Mouse (Mus musculus): Measurements from ENCODE around the gene Rag2.
A peak's percentile ranks its signal among the peaks of the same experiment; 100 is the strongest.

Gene Rag2

GRCm38 (mm10) chr2:101627227-101627626 is 2.7 kb downstream of the Rag2 start:
- DNase-seq = no peak

GRCm38 (mm10) chr2:101628297-101629236 is 4.0 kb downstream of the Rag2 start:
- DNase-seq = peak; percentile 69 to 80

DNA sequence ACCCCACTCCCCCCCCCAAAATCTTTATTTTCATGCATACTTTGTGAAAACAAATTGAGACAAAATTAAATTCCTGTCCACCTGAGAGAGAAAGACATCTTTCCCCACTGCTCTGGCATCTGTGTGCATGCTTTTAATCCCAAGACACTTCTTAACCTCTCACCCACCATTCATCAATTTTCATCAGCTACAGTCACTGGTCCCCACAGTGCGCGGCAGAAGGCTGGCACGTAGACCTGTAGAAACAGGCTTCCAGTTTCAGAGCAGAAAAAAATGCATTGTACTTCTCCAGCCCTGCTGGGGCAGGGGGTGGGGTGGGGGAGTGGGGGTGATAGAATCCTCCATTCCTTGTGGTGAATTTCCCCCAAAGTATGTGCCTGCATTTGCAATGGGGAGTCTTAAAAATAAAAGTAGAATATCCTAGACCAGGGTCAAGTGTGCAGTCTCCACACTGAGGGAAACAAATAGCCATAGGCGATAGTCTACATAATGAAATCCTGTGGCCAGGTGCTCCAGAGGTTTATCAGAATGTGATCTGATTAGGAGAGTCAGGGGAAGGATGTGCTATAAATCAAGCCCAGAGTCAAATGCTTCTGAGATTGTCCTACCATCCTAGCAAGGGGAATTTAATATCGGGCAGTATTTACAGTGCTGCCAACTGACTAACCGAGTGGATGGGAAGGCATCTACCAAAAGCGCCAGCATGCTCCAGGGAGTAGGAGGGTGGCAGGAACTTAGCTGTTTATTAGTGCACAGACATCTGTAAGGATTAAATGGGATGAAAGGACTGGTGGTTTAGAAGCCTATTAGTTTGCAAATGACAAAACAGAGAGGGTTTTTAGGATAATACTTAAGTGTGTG is 14.7 kb downstream of the Rag2 start:
- no peak for DNase-seq

DNA sequence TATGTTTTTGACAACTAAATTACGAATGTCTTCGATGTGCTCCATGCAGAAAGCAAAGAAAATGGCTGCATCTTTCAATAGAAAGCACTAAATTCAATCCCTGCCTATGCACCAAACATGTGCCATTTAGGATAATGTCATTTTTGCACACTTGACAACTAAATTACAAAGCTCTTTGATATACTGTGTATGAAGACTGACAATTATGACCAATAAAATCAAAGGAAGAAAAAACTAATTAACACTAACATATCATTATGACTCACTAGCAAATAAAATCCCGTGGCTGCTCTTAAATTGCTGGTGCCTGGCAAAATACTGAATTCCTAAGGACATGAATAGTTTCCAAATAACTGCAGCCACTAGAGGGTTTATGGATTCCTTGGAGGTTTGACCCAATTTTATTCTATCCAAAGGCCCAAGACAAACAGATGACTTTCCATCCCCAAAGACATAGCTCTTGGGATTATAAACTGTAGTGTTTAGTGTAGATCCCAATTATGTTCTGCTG is 15.4 kb downstream of the Rag2 start:
- DNase-seq = no peak

GRCm38 (mm10) chr2:101645841-101646240 is 21.3 kb downstream of the Rag2 start:
- no peak for DNase-seq

DNA sequence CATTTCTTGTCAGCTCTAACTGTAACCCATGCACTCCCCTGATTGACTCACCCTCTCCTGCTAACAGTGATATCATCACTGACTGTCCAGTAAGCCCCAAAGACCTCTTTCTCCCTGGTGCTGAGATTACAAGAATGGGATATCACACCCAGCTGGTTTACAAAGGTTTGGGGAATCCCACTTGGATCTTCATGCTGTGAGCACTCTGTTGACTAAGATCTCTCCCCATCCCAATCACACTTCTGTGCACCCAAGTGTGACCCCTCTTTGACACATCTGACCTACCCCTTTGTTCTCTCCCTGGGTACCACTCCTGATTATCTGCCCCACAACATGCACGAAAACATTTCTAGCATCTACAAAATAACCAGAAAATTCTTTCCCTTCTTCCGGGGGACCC is 23.8 kb downstream of the Rag2 start:
- no peak for DNase-seq

- DNase-seq = no peak
These were observed 24.7 kb downstream of the Rag2 start, which contains the start of the genes Rag1 and B230118H07Rik for GRCm38 (mm10) chr2:101649114-101649671. Gene Rag1 (minus strand): TSS chr2:101649501. Gene B230118H07Rik (minus strand): TSS chr2:101649532.

DNA sequence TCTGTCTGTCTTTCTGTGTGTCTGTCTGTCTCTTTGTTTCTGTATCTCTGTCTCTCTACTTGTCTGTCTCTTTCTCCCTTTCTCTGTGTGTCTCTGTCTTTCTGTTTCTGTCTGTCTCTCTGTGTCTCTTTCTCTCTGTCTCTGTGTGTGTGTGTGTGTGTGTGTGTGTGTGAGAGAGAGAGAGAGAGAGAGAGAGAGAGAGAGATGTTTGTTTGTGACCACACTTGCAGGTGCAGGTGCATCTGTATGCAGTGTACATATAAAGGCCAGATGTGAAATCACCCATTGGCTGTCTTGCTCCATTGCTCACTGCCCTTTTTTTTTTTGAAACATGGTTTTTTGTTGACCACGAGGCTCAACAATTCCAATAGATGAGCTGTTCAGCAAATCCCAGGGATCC is 25.9 kb downstream of the Rag2 start:
- no peak for DNase-seq

DNA sequence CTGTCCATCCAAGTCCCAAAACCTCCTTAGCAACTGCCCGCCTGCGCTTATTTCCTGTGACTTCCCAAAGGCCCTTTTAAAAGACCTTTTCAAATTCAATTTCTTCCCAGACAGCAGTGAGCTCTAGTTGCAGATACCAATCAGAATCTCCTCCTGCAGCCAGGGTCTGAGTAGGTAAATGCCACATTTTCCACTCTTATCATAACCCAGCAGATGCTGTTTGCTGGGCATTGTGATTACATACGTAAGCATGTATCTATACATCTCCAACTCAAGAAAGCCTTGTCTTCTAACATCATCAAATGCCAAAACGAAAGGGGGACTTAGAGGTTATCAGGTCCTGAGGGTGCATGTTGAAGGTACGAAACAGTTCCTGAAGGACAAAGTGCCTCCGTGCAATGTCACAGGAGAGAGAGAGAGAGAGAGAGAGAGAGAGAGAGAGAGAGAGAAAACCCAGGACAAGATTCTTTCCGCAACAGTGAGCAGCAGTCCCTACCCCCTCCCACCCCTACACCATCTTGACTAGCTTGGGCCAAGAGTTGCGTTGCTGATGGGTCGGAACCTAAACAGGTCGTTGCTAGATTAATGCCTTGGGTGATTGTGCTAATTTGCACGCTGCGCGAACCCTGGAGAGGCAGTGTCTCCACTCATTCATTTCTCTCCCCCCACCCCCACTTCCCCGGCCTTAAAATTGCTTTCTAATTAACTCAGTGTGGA is 27.8 kb downstream of the Rag2 start:
- no peak for DNase-seq

DNA sequence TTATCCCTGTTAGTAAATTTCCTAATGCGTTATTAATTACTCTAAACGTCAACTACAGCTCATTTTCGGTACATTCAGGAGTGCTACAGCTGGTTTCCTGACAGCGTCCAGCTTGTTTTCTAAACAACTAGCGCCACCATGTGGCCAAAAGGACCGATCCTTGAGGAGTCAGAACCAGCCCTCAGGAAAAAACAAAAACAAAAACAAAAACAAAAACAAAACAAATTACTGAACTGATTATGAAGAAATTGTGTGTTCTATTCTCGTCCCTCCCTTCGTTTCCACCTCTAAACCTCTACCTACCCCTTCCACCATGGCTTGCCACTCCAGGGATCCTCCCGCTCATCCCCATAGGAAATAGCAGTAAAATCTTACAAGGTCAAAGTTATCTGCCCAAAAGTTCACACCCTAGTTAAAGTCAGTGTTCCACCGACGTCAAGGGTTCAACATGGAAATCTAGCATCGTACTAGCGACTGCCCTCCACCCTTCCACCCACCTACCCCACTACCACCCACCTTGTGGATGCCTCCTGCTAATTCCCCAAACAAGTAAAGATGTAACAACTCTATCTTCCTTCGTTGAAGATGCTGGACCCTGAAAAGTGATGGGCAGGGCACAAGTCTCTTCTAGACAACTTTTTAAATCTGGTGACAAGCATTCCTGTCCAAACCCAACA is 28.5 kb downstream of the Rag2 start:
- peak; percentile 89 to 90 for DNase-seq

DNA sequence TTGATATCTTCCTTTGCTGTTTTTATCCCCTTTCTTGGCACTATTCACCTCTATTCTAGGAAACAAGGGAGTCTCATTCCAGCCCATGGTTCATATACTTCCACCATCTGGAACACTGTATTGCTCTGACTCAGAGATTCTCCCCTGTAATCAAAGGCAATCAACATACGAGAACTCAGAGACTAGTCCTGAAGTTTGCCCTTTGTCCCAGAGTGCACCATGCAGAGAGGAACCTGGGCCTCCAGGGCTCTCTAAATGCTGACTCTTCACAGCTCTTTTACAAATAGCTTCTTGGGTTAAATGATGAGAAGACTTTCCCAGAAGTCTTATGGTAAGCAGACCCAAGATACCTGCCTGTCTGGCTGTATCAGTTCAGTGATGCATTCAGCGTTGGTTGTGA is 36.0 kb downstream of the Rag2 start:
- DNase-seq = no peak

GRCm38 (mm10) chr2:101665058-101665702 is 40.7 kb downstream of the Rag2 start:
- peak; percentile 83 to 87 for DNase-seq

DNA sequence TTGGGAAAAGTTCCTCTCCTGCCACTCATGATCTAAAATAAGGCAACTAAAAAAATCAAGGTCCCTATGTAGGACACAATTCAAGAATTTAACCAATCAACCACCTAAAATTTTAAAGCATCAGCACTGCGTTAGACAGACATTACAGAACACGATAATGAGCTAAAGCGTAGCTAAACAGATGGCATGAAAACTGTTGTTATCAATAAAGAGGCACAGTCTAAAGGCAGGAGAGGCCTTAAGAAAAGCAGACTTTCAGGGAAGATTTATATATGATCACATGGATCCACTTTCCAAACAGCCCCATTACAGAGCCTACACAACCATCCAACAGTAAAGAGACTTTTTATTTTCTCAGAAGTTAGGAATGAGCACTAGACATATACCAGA is 41.2 kb downstream of the Rag2 start:
- no peak for DNase-seq

DNA sequence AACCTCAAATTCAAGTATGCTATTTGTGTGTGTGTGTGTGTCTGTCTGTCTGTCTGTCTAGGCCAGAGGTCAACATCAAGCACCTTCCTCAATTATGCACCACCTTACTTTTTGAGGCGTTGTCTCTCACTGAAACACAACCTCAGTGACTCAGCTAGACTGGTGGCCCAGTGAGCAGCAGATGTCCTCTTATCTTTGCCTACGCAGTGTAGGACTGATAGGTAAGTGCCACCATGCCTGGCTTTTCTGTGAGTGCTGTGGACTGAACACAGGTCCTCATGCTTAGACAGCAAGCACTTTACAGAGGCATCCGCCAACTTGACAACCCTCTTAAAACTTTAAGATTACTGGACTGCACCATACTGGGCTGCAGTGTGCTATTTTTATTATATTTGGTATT is 44.2 kb downstream of the Rag2 start:
- DNase-seq = no peak

- no peak for DNase-seq
These were observed 49.0 kb downstream of the Rag2 start for GRCm38 (mm10) chr2:101673547-101673946.

- DNase-seq = peak; percentile 94 to 95
These were observed 53.9 kb downstream of the Rag2 start, which contains the start of gene Traf6 for GRCm38 (mm10) chr2:101678236-101679021. Gene Traf6 (plus strand): TSS chr2:101678429.

- DNase-seq = peak in 1 of 2 experiments; percentile 33
These were observed 54.8 kb downstream of the Rag2 start for GRCm38 (mm10) chr2:101679164-101679784.

Measured in kidney, postnatal 4 days (tissue).